Mouse (Mus musculus): ENCODE results near the gene Tnfrsf14.

GRCm38 (mm10) chr4:154898506-154899446 lies 29.6 kb downstream of the Tnfrsf14 start, which contains the start of gene Fam213b:
- no peak for TF ChIP-seq CTCF (IDR thresholded peaks at IDR 0.05; ENCODE audit: low read depth)
- no peak for TF ChIP-seq EP300 (IDR thresholded peaks at IDR 0.05; ENCODE audit: low read depth)

Measured in liver, postnatal 0 days (tissue).